Mouse (Mus musculus) bone marrow, adult 2 months (tissue): Measurements from ENCODE around the gene Zc3hav1.

Experiments
- CTCF ChIP-seq: fragments of 200-500 bp; IDR thresholded peaks from 2 replicates; pipeline ENCODE4 v1.5.1; 2011; ENCODE audit warnings: low read length, control low read depth; ENCODE audit not compliant: control insufficient read depth, insufficient read depth
- POLR2A ChIP-seq: fragments of 200-500 bp; IDR thresholded peaks from 2 replicates; pipeline ENCODE4 v1.6.1; 2011; ENCODE audit warnings: low read depth, mild to moderate bottlenecking, control low read depth, low read length, borderline replicate concordance; ENCODE audit not compliant: control insufficient read depth

DNA sequence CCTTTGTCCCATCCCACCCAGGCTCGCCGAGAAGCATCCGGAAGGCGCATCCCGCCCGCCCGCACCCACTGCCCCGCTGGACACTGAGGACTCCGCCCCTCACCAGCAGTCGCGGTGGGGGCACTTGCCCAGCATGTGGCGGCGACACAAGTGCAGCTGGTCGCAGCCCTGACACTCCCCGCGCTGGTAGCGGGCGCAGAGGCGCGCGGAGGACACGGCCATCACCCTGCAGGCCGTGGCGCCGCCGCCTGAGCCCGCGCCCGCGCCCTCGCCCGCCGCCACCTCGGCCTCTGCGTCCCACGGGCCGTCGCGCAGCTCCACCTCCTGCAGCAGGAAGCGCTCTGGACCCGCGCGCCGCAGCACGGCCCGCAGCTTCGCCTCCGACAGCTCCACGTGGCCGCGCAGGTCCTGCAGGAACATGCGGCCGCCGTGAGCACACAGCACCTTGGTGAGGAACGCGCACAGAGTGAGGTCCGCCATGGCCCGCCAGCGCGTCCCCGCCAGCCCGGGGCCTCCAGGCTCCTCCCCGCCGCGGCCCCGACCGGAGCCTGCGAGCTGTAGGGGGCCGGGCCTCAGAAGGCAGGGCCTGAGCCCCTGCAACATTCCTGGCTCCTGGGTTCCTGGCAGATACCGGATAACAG is 55.5 kb downstream of the Zc3hav1 start, which contains the start of gene Zc3hav1l:
- TF ChIP-seq CTCF: no peak
- no peak for TF ChIP-seq POLR2A
